Mouse (Mus musculus) liver, embryonic 15.5 days (tissue): ENCODE results near the gene Nodal. TPM values are rescaled to one million over a fixed set of nuclear protein-coding genes. Genes with fewer than 3 reads are reported as not detected.

ENCODE experiments used
- ATAC-seq: fragments of 200-750 bp; cut with Nextera tagmentation; 2 replicates; pipeline ENCODE4 v1.8.0; 2017; ENCODE audit warnings: moderate number of reproducible peaks, mild to moderate bottlenecking, moderate library complexity; ENCODE audit not compliant: insufficient read depth
- H3K27ac ChIP-seq: fragments of 300-500 bp; sonication (generic); replicated peaks from 2 replicates; pipeline ENCODE4 v1.5.1; 2015; ENCODE audit warnings: mild to moderate bottlenecking, inconsistent platforms
- H3K27me3 ChIP-seq: fragments of 300-500 bp; sonication (generic); 2 replicates; pipeline ENCODE4 v1.6.1; 2015; ENCODE audit warnings: mild to moderate bottlenecking, inconsistent platforms
- H3K36me3 ChIP-seq: fragments of 300-500 bp; sonication (generic); replicated peaks from 2 replicates; pipeline ENCODE4 v1.6.1; 2015; ENCODE audit warnings: moderate library complexity, mild to moderate bottlenecking, inconsistent platforms
- H3K4me1 ChIP-seq: fragments of 300-500 bp; sonication (generic); replicated peaks from 2 replicates; pipeline ENCODE4 v1.6.1; 2015; ENCODE audit warnings: inconsistent platforms
- H3K4me2 ChIP-seq: fragments of 300-500 bp; sonication (generic); 2 replicates; pipeline ENCODE4 v1.6.1; 2015; ENCODE audit warnings: moderate library complexity, mild to moderate bottlenecking, inconsistent platforms
- H3K4me3 ChIP-seq: fragments of 300-500 bp; sonication (generic); replicated peaks from 2 replicates; pipeline ENCODE4 v1.5.1; 2015; ENCODE audit warnings: mild to moderate bottlenecking, inconsistent platforms
- H3K9ac ChIP-seq: fragments of 300-500 bp; sonication (generic); 2 replicates; pipeline ENCODE4 v1.6.1; 2015; ENCODE audit warnings: moderate library complexity, mild to moderate bottlenecking, inconsistent platforms
- H3K9me3 ChIP-seq: fragments of 300-500 bp; sonication (generic); replicated peaks from 2 replicates; pipeline ENCODE4 v1.6.1; 2016; ENCODE audit warnings: inconsistent platforms
- WGBS: fragments of 180-500 bp; shearing (Covaris S2); methylation state at CpG from one replicate; pipeline ENCODE4 v1.1.7; 2015; ENCODE audit warnings: mixed read lengths; ENCODE audit not compliant: insufficient replicate concordance; 5-methylcytosine and 5-hydroxymethylcytosine counted together
- polyA plus RNA-seq: library from polyadenylated mRNA; unstranded; fragments of >200 nt; fragmentation: Nextera tagmentation; extraction: Ambion mirVana; gene quantifications from 2 replicates; pipeline ENCODE4 v1.2.1, GENCODE M21; 2015

The Nodal gene
- polyA plus RNA-seq, result 0.55 and 0.56 TPM in 2 replicates

GRCm38 (mm10) chr10:61417672-61418071 lies at the start of gene Nodal:
Gene Nodal (plus strand): TSS chr10:61417972.
- Histone ChIP-seq H3K27ac (no peak within 1 kb of the TSS), H3K27me3 (peaks cover 57% of the 10 kb centered on the region), H3K9ac (no peak within 1 kb of the TSS), H3K4me2 (peak within 1 kb of the TSS; percentile 72), H3K4me1 (peaks cover 53% of the 10 kb centered on the region), H3K9me3 (no peaks in the 10 kb centered on the region), H3K4me3 (peak within 1 kb of the TSS; percentile 52), H3K36me3 (no peaks in the 10 kb centered on the region)
- 32% methylated on average over 10 of the region's 10 CpGs for WGBS
- ATAC-seq, result no peak

DNA sequence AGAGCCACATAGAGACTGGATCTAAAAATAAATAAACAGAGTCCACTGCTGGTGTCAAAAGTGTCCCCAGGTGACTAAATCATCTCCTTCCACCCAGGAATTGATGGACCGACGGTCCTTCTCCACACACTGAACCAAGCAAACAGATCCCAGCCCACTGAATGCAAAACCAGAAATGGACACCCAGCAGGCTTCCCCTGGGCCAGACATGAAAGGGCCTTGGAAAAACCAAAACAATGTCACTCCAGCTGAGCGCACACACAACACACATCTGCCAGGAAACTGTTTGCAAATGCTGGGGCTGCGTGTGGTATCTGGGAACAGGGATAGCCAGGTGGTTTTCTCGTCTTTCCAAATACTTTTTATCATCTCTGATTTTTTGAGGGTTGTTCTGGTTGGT lies 48.0 kb upstream of the Nodal start:
- ATAC-seq, result no peak
- H3K27ac ChIP-seq, result no peak overlapping the region

GRCm38 (mm10) chr10:61370273-61370979 lies 47.3 kb upstream of the Nodal start:
- Histone ChIP-seq H3K9me3 (peaks cover 3% of the 10 kb centered on the region; the same call in 1 of the 2 replicates), H3K4me3 (no peak overlapping the region), H3K36me3 (no peaks in the 10 kb centered on the region), H3K4me2 (no peak overlapping the region), H3K27ac (0 out of 2 replicates have a peak overlapping the region, but pooled peaks have one; percentile 20), H3K27me3 (no peaks in the 10 kb centered on the region), H3K9ac (no peak overlapping the region), H3K4me1 (peaks cover 15% of the 10 kb centered on the region)
- ATAC-seq, result 0 out of 2 replicates have a peak, but pooled peaks have one; percentile 32
- WGBS, result 51% methylated on average over 18 of the region's 18 CpGs

More for the DNA sequence above, 48.0 kb upstream of the Nodal start:
- H3K9ac ChIP-seq, result no peak overlapping the region
- no peaks in the 10 kb centered on the region for H3K27me3 ChIP-seq
- no peak overlapping the region for H3K4me3 ChIP-seq
- H3K9me3 ChIP-seq, result peaks cover 3% of the 10 kb centered on the region; the same call in 1 of the 2 replicates
- 56% methylated on average over 5 of the region's 5 CpGs for WGBS
- peaks cover 10% of the 10 kb centered on the region for H3K4me1 ChIP-seq
- no peak overlapping the region for H3K4me2 ChIP-seq
- H3K36me3 ChIP-seq, result no peaks in the 10 kb centered on the region

GRCm38 (mm10) chr10:61371884-61372584 lies 45.7 kb upstream of the Nodal start:
- peaks cover 3% of the 10 kb centered on the region; the same call in 1 of the 2 replicates for H3K9me3 ChIP-seq
- ATAC-seq, result no peak
- no peak overlapping the region for H3K4me3 ChIP-seq
- no peaks in the 10 kb centered on the region for H3K27me3 ChIP-seq
- H3K4me1 ChIP-seq, result peaks cover 15% of the 10 kb centered on the region
- H3K27ac ChIP-seq, result no peak overlapping the region
- no peaks in the 10 kb centered on the region for H3K36me3 ChIP-seq
- H3K9ac ChIP-seq, result no peak overlapping the region
- no peak overlapping the region for H3K4me2 ChIP-seq
- WGBS, result 67% methylated on average over 9 of the region's 9 CpGs

DNA sequence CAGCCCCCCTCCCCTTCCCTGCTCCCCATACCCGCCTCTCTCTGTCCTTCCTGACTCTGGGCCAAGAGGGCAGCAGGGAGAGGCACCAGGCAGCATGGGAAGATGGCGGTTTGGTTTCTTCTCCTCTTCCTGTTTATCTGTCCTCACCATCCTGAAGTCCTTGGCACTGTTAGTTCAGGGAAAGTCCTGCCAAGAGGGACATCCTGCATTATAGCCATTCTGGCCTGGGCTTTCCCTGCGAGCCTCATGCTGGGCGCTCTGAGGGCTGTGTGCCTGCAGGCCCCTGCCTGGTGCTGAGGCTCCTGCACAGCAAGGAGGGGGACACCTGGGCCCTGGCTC lies 45.2 kb upstream of the Nodal start:
- 69% methylated on average over 4 of the region's 4 CpGs for WGBS
- H3K36me3 ChIP-seq, result no peaks in the 10 kb centered on the region
- no peak for ATAC-seq
- H3K9ac ChIP-seq, result no peak overlapping the region
- H3K27me3 ChIP-seq, result no peaks in the 10 kb centered on the region
- H3K4me3 ChIP-seq, result no peak overlapping the region
- H3K27ac ChIP-seq, result no peak overlapping the region
- no peak overlapping the region for H3K4me2 ChIP-seq
- H3K4me1 ChIP-seq, result peaks cover 15% of the 10 kb centered on the region
- peaks cover 3% of the 10 kb centered on the region; the same call in 1 of the 2 replicates for H3K9me3 ChIP-seq

GRCm38 (mm10) chr10:61374076-61374475 lies 43.7 kb upstream of the Nodal start:
- ATAC-seq, result no peak
- Histone ChIP-seq H3K4me3 (no peak overlapping the region), H3K4me1 (peaks cover 15% of the 10 kb centered on the region), H3K36me3 (no peaks in the 10 kb centered on the region), H3K4me2 (no peak overlapping the region), H3K9me3 (peaks cover 3% of the 10 kb centered on the region; the same call in 1 of the 2 replicates), H3K27me3 (peaks cover 5% of the 10 kb centered on the region; the same call in 1 of the 2 replicates), H3K27ac (no peak overlapping the region), H3K9ac (no peak overlapping the region)
- WGBS, result 11% methylated on average over 4 of the region's 4 CpGs

DNA sequence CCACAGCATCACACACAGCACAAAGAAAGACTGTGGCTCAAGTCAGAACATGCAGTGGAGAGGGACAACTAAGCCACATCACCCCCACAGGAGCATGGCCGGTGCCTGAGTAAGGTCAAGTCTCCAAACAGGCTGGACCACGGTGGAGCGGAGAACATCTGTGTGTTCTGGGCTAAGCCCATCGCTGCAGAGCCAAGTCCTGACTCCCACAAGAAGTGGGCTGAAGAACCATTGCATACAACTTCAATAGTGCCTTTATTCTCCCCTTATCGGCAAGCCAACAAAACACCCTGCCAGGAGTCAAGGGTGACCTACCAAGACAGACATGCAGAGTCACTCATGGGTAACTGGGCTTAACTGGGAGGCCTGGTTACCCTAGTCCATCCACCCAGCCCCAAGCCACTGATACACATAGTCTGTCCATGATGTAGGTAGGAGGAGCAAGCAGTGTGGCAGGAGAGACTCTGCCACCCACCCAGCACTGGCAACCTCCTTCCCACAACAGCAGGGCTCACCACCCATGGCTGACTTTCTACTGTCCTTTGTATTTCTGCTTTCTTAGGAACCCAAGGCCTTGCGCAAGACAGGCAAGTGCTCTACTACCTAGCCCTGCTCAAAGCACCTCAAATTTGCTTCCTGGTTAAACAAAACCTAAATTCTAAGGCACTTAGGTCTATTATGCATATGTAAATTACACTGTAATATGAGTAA lies 42.8 kb upstream of the Nodal start:
- Histone ChIP-seq H3K9ac (no peak overlapping the region), H3K9me3 (peaks cover 3% of the 10 kb centered on the region; the same call in 1 of the 2 replicates), H3K4me2 (no peak overlapping the region), H3K27ac (no peak overlapping the region), H3K27me3 (peaks cover 13% of the 10 kb centered on the region), H3K4me1 (peaks cover 15% of the 10 kb centered on the region), H3K4me3 (no peak overlapping the region), H3K36me3 (no peaks in the 10 kb centered on the region)
- 75% methylated on average over 6 of the region's 6 CpGs for WGBS
- ATAC-seq, result no peak

DNA sequence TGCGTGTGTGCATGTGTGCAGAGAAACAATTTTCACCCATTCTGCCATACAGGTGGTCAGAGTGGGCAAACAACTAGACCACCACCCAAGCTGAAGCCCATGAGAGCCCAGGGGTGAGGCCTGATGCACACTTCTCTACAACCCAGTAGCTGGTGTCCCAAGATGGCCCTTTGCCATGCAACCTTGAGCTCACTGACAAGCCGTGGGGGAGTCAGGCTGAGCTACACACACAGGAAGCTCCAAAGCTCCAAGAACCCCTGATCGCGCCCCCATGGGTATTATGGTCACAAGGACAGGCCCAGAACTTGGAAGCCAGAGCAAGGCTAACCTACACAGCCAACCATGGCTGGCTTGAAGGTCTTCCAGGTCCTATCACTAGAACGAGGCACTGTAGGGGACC lies 39.7 kb upstream of the Nodal start:
- Histone ChIP-seq H3K27me3 (peaks cover 44% of the 10 kb centered on the region), H3K4me1 (peaks cover 42% of the 10 kb centered on the region), H3K27ac (no peak overlapping the region), H3K4me3 (no peak overlapping the region), H3K9me3 (peaks cover 3% of the 10 kb centered on the region; the same call in 1 of the 2 replicates), H3K4me2 (no peak overlapping the region), H3K36me3 (no peaks in the 10 kb centered on the region), H3K9ac (no peak overlapping the region)
- WGBS, result 75% methylated on average over 5 of the region's 5 CpGs
- no peak for ATAC-seq

DNA sequence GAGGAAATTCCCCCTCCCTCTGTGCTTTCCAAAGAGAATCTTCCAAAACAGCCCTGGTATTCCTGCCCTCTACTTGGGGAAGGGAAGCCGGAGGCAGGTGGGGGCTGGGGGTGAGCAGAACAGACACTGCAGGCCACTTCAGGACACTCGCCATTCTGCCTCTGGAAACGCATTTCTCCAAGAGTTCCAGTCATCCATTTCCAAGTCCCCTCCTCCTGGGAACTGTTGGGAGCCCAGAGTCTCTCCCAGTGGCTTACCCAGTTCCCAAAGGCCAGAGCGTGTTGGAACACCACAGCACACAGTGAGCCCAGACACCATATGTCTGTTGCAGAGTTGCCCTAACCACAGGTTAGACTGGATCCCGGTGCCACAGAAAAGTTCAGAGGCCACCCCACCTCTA lies 39.1 kb upstream of the Nodal start:
- no peak overlapping the region for H3K27ac ChIP-seq
- no peaks in the 10 kb centered on the region for H3K36me3 ChIP-seq
- no peak overlapping the region for H3K9ac ChIP-seq
- H3K4me2 ChIP-seq, result no peak overlapping the region
- no peak for ATAC-seq
- H3K9me3 ChIP-seq, result peaks cover 3% of the 10 kb centered on the region; the same call in 1 of the 2 replicates
- peaks cover 48% of the 10 kb centered on the region for H3K4me1 ChIP-seq
- WGBS, result 69% methylated on average over 5 of the region's 5 CpGs
- peaks cover 50% of the 10 kb centered on the region for H3K27me3 ChIP-seq
- H3K4me3 ChIP-seq, result no peak overlapping the region

- Histone ChIP-seq H3K9ac (no peak overlapping the region), H3K9me3 (no peaks in the 10 kb centered on the region), H3K27ac (no peak overlapping the region), H3K36me3 (no peaks in the 10 kb centered on the region), H3K27me3 (peaks cover 58% of the 10 kb centered on the region), H3K4me3 (no peak overlapping the region), H3K4me2 (no peak overlapping the region), H3K4me1 (peaks cover 44% of the 10 kb centered on the region)
- WGBS, result 76% methylated on average over 13 of the region's 13 CpGs
- no peak for ATAC-seq
Measured at GRCm38 (mm10) chr10:61379340-61380040, 38.3 kb upstream of the Nodal start.
